Mouse (Mus musculus): ENCODE results near the gene Aim2. TPM values are rescaled to one million over a fixed set of nuclear protein-coding genes. Genes with fewer than 3 reads are reported as not detected.

The Aim2 gene
- polyA plus RNA-seq, 1 experiment from 2014 or later = 1.5 TPM

- H3K9me3 ChIP-seq = no peaks in the 10 kb centered on the region
- H3K27me3 ChIP-seq (replicated peaks) = no peaks in the 10 kb centered on the region
- peak; percentile 15; the same call in 1 of the 2 replicates for ATAC-seq (replicated peaks)
- no peak overlapping the region for H3K4me2 ChIP-seq
- H3K9ac ChIP-seq = no peak overlapping the region
- 49% methylated on average over 4 of the region's 4 CpGs for WGBS
- H3K4me1 ChIP-seq = peaks cover 17% of the 10 kb centered on the region
- no peaks in the 10 kb centered on the region for H3K36me3 ChIP-seq (replicated peaks)
- H3K27ac ChIP-seq = peak overlapping the region; percentile 68
- H3K4me3 ChIP-seq = no peak overlapping the region
Measured at GRCm38 (mm10) chr1:173329185-173329584, 21.5 kb upstream of the Aim2 start.

DNA sequence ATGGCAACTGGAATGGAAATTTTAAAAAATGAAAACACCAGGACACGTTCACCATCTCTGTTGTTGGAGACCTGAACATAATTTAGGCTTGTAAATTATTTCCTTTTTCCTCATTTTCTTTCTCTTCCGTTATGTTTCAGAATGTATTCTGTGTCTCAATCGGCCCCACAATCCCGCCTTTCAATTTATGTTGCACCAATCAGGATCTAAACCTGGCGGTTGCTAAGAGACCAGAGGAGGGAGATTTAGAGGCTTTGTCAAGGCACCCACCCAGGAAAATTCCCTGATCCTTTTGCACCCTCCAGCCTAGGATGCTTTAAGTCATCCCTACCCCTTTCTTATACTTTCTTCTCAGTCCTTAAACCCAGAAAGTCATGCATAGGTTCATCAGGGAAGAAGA is 20.9 kb upstream of the Aim2 start:
- peak; percentile 64 for ATAC-seq (replicated peaks)
- no peak overlapping the region for H3K4me3 ChIP-seq
- H3K36me3 ChIP-seq (replicated peaks) = no peaks in the 10 kb centered on the region
- H3K27me3 ChIP-seq (replicated peaks) = no peaks in the 10 kb centered on the region
- H3K27ac ChIP-seq = peak overlapping the region; percentile 68; the same call in 1 of the 2 replicates
- no peak overlapping the region for H3K4me2 ChIP-seq
- H3K4me1 ChIP-seq = peaks cover 17% of the 10 kb centered on the region
- WGBS = 53% methylated on average over 5 of the region's 5 CpGs
- H3K9me3 ChIP-seq = no peaks in the 10 kb centered on the region
- no peak overlapping the region for H3K9ac ChIP-seq

DNA sequence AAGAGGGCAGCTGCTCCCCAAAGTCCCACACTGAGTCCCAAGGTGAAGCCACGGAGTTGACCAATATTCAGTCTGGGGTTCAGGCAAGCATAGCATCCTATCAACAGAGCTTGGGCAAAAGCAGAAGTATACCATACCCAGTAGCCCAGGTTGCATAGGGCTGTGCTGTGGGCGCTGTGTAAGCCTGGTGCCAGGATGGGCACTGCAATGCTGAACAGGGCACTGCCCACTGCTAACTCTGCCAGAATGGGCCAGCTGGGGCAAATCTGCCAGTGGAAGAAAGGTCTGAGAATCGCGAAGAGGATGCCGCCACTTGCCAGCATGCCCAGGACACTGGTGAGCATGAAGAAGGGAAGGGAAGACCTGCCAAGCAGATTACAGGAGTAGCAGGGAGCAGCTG is 18.3 kb upstream of the Aim2 start:
- no peak for ATAC-seq (replicated peaks)
- no peak overlapping the region for H3K4me3 ChIP-seq
- no peaks in the 10 kb centered on the region for H3K9me3 ChIP-seq
- no peak overlapping the region for H3K4me2 ChIP-seq
- H3K27me3 ChIP-seq (replicated peaks) = no peaks in the 10 kb centered on the region
- H3K36me3 ChIP-seq (replicated peaks) = no peaks in the 10 kb centered on the region; the same call in 1 of the 2 replicates
- 93% methylated on average over 5 of the region's 5 CpGs for WGBS
- H3K9ac ChIP-seq = no peak overlapping the region
- no peak overlapping the region for H3K27ac ChIP-seq
- H3K4me1 ChIP-seq = peaks cover 19% of the 10 kb centered on the region

GRCm38 (mm10) chr1:173333312-173334253 is 17.1 kb upstream of the Aim2 start, which contains the start of gene Ackr1:
Ackr1 (minus strand) TSS chr1:173333750.
- H3K4me2 ChIP-seq = no peak within 1 kb of the TSS
- no peaks in the 10 kb centered on the region for H3K27me3 ChIP-seq (replicated peaks)
- no peak; the same call in 1 of the 2 replicates for ATAC-seq (replicated peaks)
- H3K9ac ChIP-seq = no peak within 1 kb of the TSS
- no peaks in the 10 kb centered on the region for H3K9me3 ChIP-seq
- no peak within 1 kb of the TSS for H3K4me3 ChIP-seq
- no peak within 1 kb of the TSS for H3K27ac ChIP-seq
- H3K36me3 ChIP-seq (replicated peaks) = peaks cover 3% of the 10 kb centered on the region; the same call in 1 of the 2 replicates
- peaks cover 15% of the 10 kb centered on the region for H3K4me1 ChIP-seq
- WGBS = 72% methylated on average over 9 of the region's 9 CpGs

- 50% methylated on average over 11 of the region's 11 CpGs for whole genome bisulfite sequencing
- no peak for ATAC-seq (replicated peaks)
Measured at GRCm38 (mm10) chr1:173335903-173336302, 14.8 kb upstream of the Aim2 start.

DNA sequence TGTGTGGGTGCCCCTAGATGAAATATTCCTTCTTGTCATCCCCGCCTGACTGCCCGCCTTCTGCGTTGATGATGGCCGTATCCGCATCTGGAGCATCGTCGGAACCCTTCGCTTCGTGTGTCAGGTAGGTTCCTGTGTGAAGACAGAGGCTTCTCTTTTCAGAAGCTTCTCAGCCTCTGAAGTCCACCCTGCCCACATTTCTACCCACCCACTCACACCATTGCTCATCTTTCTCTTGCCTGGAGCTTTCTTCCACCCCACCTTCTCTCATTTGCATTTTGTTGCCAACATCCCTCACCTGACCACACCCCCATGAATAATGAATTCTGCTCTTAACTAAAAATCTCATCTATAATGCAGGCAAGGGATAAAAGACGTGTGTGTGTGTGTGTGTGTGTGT is 13.7 kb upstream of the Aim2 start:
- H3K4me1 ChIP-seq = 0 out of 2 replicates have a peak, but pooled peaks cover 2% of the 10 kb centered on the region
- H3K9me3 ChIP-seq = no peaks in the 10 kb centered on the region
- peaks cover 23% of the 10 kb centered on the region; the same call in 1 of the 2 replicates for H3K36me3 ChIP-seq (replicated peaks)
- H3K9ac ChIP-seq = no peak overlapping the region
- no peaks in the 10 kb centered on the region for H3K27me3 ChIP-seq (replicated peaks)
- 87% methylated on average over 10 of the region's 10 CpGs for WGBS
- no peak overlapping the region for H3K4me2 ChIP-seq
- no peak overlapping the region for H3K27ac ChIP-seq
- no peak for ATAC-seq (replicated peaks)
- H3K4me3 ChIP-seq = no peak overlapping the region

More at GRCm38 (mm10) chr1:173335903-173336302, 14.8 kb upstream of the Aim2 start:
- Histone ChIP-seq H3K4me1 (0 out of 2 replicates have a peak, but pooled peaks cover 2% of the 10 kb centered on the region), H3K9me3 (no peaks in the 10 kb centered on the region), H3K27ac (no peak overlapping the region), H3K36me3 (replicated peaks) (peaks cover 15% of the 10 kb centered on the region; the same call in 1 of the 2 replicates), H3K4me3 (no peak overlapping the region), H3K9ac (no peak overlapping the region), H3K4me2 (no peak overlapping the region), H3K27me3 (replicated peaks) (no peaks in the 10 kb centered on the region)

- Histone ChIP-seq H3K27me3 (replicated peaks) (no peaks in the 10 kb centered on the region), H3K4me3 (no peak overlapping the region), H3K4me2 (no peak overlapping the region), H3K4me1 (0 out of 2 replicates have a peak, but pooled peaks cover 2% of the 10 kb centered on the region), H3K36me3 (replicated peaks) (peaks cover 34% of the 10 kb centered on the region; the same call in 1 of the 2 replicates), H3K27ac (no peak overlapping the region), H3K9me3 (no peaks in the 10 kb centered on the region), H3K9ac (no peak overlapping the region)
- ATAC-seq (replicated peaks) = peak; percentile 61; the same call in 1 of the 2 replicates
- 4% methylated on average over 2 of the region's 2 CpGs for WGBS
Measured at GRCm38 (mm10) chr1:173339543-173339942, 11.1 kb upstream of the Aim2 start.

DNA sequence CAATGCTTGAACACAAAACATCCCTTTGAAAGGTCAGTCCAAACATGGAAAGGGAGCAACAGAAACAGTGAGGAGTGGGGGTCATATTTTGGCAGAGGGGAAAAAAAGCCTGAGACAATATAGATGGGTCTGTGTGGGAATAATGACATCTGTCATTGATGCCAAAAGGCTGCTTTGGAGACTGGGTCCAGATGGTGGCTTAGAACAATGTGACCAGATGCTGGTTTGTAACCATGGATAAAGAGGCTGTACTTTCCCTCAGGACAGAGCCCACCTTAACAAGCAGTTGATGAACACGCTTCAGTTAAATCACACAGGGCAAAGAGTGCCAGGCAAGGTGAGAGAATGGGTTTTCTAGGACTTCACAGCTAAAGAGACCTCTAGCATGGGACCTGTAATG is 8.3 kb upstream of the Aim2 start:
- Histone ChIP-seq H3K4me2 (no peak overlapping the region), H3K4me1 (no peaks in the 10 kb centered on the region), H3K27me3 (replicated peaks) (no peaks in the 10 kb centered on the region), H3K36me3 (replicated peaks) (peaks cover 50% of the 10 kb centered on the region; the same call in 1 of the 2 replicates), H3K9ac (no peak overlapping the region), H3K9me3 (no peaks in the 10 kb centered on the region), H3K4me3 (no peak overlapping the region), H3K27ac (no peak overlapping the region)
- no peak for ATAC-seq (replicated peaks)
- WGBS = 80% methylated on average over 1 of the region's 1 CpGs

GRCm38 (mm10) chr1:173343934-173344333 is 6.7 kb upstream of the Aim2 start:
- no peaks in the 10 kb centered on the region for H3K4me1 ChIP-seq
- WGBS = 54% methylated on average over 3 of the region's 3 CpGs
- no peak overlapping the region for H3K27ac ChIP-seq
- no peak overlapping the region for H3K4me2 ChIP-seq
- H3K4me3 ChIP-seq = no peak overlapping the region
- H3K36me3 ChIP-seq (replicated peaks) = peaks cover 43% of the 10 kb centered on the region; the same call in 1 of the 2 replicates
- no peak overlapping the region for H3K9ac ChIP-seq
- H3K9me3 ChIP-seq = no peaks in the 10 kb centered on the region
- no peaks in the 10 kb centered on the region for H3K27me3 ChIP-seq (replicated peaks)
- no peak for ATAC-seq (replicated peaks)

- no peaks in the 10 kb centered on the region for H3K27me3 ChIP-seq (replicated peaks)
- H3K9me3 ChIP-seq = no peaks in the 10 kb centered on the region
- H3K36me3 ChIP-seq (replicated peaks) = peaks cover 42% of the 10 kb centered on the region; the same call in 1 of the 2 replicates
- no peak for ATAC-seq (replicated peaks)
- peaks cover 5% of the 10 kb centered on the region for H3K4me1 ChIP-seq
- 88% methylated on average over 4 of the region's 4 CpGs for WGBS
- H3K27ac ChIP-seq = no peak overlapping the region
- no peak overlapping the region for H3K4me3 ChIP-seq
- no peak overlapping the region for H3K9ac ChIP-seq
- H3K4me2 ChIP-seq = no peak overlapping the region
Measured at GRCm38 (mm10) chr1:173345112-173345511, 5.6 kb upstream of the Aim2 start.

- no peak for ATAC-seq (replicated peaks)
- WGBS = 14% methylated on average over 1 of the region's 1 CpGs
- H3K4me3 ChIP-seq = no peak overlapping the region
- H3K4me1 ChIP-seq = peaks cover 12% of the 10 kb centered on the region
- H3K27me3 ChIP-seq (replicated peaks) = no peaks in the 10 kb centered on the region
- H3K9ac ChIP-seq = no peak overlapping the region
- no peak overlapping the region for H3K27ac ChIP-seq
- peaks cover 22% of the 10 kb centered on the region; the same call in 1 of the 2 replicates for H3K36me3 ChIP-seq (replicated peaks)
- H3K4me2 ChIP-seq = no peak overlapping the region
- H3K9me3 ChIP-seq = no peaks in the 10 kb centered on the region
Measured at GRCm38 (mm10) chr1:173348527-173348926, 2.2 kb upstream of the Aim2 start.

DNA sequence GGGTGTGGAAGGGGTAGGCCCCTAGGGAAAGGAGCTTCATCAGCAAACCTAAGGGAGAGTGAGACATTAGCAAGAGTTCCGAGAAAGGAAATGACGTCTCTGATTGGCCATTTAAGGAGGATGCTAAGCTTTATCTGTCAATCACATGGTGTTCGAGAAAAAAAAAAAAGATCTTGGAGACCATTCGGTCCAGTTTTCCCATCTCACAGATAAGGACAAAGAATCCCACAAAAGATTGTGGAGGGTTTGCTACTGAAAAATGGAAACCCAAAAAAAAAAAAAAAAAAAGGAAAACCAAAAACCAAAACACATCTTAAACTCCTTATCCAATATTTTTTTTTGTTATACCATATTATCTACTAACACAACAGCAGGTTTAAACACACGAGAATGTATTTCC is 1.5 kb upstream of the Aim2 start:
- Histone ChIP-seq H3K27me3 (replicated peaks) (no peaks in the 10 kb centered on the region), H3K36me3 (replicated peaks) (peaks cover 16% of the 10 kb centered on the region; the same call in 1 of the 2 replicates), H3K4me1 (peaks cover 12% of the 10 kb centered on the region), H3K4me2 (no peak overlapping the region), H3K27ac (no peak overlapping the region), H3K9ac (no peak overlapping the region), H3K9me3 (no peaks in the 10 kb centered on the region), H3K4me3 (no peak overlapping the region)
- WGBS = 45% methylated on average over 5 of the region's 5 CpGs
- ATAC-seq (replicated peaks) = no peak

Data from midbrain, embryonic 15.5 days (tissue).